Mouse (Mus musculus) embryonic facial prominence, embryonic 13.5 days (tissue): ENCODE measurements around the gene H2-T22. TPM values are rescaled to one million over a fixed set of nuclear protein-coding genes. Genes with fewer than 3 reads are reported as not detected.

Source experiments
- ATAC-seq: fragments of 200-750 bp; cut with Nextera tagmentation; 2 replicates; pipeline ENCODE4 v1.8.0; 2017; ENCODE audit warnings: low read depth; ENCODE audit not compliant: insufficient number of reproducible peaks, insufficient read depth, low FRiP score, low TSS enrichment
- H3K27ac ChIP-seq: fragments of 300-500 bp; sonication (generic); 2 replicates; pipeline ENCODE4 v1.5.1; 2015; ENCODE audit warnings: moderate library complexity, mild to moderate bottlenecking, inconsistent platforms
- H3K27me3 ChIP-seq: fragments of 300-500 bp; sonication (generic); 2 replicates; pipeline ENCODE4 v1.6.1; 2015; ENCODE audit warnings: mild to moderate bottlenecking, inconsistent platforms
- H3K36me3 ChIP-seq: fragments of 300-500 bp; sonication (generic); 2 replicates; pipeline ENCODE4 v1.6.1; 2015; ENCODE audit warnings: mild to moderate bottlenecking, inconsistent platforms
- H3K4me1 ChIP-seq: fragments of 300-500 bp; sonication (generic); 2 replicates; pipeline ENCODE4 v1.6.1; 2015; ENCODE audit warnings: inconsistent platforms
- H3K4me2 ChIP-seq: fragments of 300-500 bp; sonication (generic); 2 replicates; pipeline ENCODE4 v1.6.1; 2015; ENCODE audit warnings: moderate library complexity, mild to moderate bottlenecking, inconsistent platforms
- H3K4me3 ChIP-seq: fragments of 300-500 bp; sonication (generic); 2 replicates; pipeline ENCODE4 v1.5.1; 2015; ENCODE audit warnings: mild to moderate bottlenecking, inconsistent platforms
- H3K9ac ChIP-seq: fragments of 300-500 bp; sonication (generic); 2 replicates; pipeline ENCODE4 v1.6.1; 2015; ENCODE audit warnings: mild to moderate bottlenecking, inconsistent platforms
- H3K9me3 ChIP-seq: fragments of 300-500 bp; sonication (generic); 2 replicates; pipeline ENCODE4 v1.6.1; 2016; ENCODE audit warnings: inconsistent platforms
- WGBS: fragments of 180-500 bp; shearing (Covaris S2); methylation state at CpG from one replicate; pipeline ENCODE4 v1.1.7; 2015; ENCODE audit warnings: mixed read lengths; 5-methylcytosine and 5-hydroxymethylcytosine counted together
- polyA plus RNA-seq: library from polyadenylated mRNA; unstranded; fragments of >200 nt; fragmentation: Nextera tagmentation; extraction: Ambion mirVana; gene quantifications from 2 replicates; pipeline ENCODE4 v1.2.1, GENCODE M21; 2015

H2-T22 gene
- polyA plus RNA-seq, 1 experiment from 2014 or later = 20.1 TPM

DNA sequence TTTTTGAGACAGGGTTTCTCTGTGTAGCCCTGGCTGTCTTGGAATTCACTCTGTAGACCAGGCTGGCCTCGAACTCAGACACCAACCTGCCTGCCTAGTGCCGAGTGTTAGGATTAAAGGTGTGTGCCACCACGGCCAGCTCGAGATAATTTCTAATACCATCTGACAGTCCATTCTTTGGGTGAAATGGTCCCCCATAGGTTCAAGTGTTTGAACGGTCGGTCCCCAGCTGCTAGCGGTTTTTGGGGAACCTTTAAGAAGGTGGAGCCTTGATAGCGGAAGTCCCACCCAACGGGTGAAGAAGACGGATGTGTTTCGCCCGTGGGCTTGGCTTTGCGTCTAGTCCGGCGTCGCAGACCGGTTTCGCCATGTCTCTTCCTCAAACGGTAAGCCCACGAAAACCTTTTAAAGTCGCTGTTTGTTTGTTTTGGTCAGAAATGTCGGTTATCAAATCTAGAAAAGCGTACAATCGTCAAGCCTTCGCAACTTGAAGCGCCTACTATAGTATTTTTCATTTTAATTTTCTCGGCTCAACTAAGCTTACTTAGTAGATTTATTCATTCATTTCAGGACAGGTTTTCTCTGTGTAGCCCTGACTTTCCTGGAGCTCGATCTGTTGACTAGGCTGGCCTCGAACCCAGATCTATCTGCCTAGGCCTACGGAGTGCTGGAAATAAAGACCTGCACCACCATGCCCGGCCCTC lies 48.2 kb downstream of the H2-T22 start:
- 3% methylated on average over 31 of the region's 31 CpGs for WGBS
- peaks cover 6% of the 10 kb centered on the region for H3K36me3 ChIP-seq
- H3K4me1 ChIP-seq = peaks cover 19% of the 10 kb centered on the region
- peak overlapping the region; percentile 62 for H3K4me3 ChIP-seq
- no peaks in the 10 kb centered on the region for H3K27me3 ChIP-seq
- no peaks in the 10 kb centered on the region for H3K9me3 ChIP-seq
- H3K9ac ChIP-seq = peak overlapping the region; percentile 73
- peak overlapping the region; percentile 79 for H3K4me2 ChIP-seq
- 0 out of 2 replicates have a peak overlapping the region, but pooled peaks have one; percentile 35 for H3K27ac ChIP-seq
- peak; percentile 44; the same call in 1 of the 2 replicates for ATAC-seq

DNA sequence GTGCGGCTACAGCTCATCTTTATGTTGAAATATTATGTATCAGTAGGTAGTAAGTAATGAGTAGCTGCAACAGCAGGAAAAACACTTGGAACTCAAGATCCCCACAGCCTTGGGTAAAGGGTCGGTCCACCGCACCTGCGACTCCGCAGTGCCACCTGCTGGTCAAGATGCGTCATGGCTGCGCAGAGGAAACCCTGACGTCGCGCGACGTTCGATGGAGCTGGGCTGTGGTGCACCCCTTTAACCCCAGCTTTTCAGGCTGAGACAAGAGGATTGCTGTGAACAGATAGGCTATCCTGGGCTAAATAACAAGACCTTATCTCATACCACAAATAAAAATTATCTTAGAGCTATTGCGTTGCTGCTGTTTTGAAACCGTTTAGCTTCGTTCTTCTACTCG lies 48.9 kb downstream of the H2-T22 start:
- Histone ChIP-seq H3K9ac (no peak overlapping the region), H3K27ac (no peak overlapping the region), H3K36me3 (peaks cover 13% of the 10 kb centered on the region), H3K27me3 (no peaks in the 10 kb centered on the region), H3K4me2 (peak overlapping the region; percentile 79), H3K4me3 (peak overlapping the region; percentile 62; the same call in 1 of the 2 replicates), H3K4me1 (peaks cover 19% of the 10 kb centered on the region), H3K9me3 (no peaks in the 10 kb centered on the region)
- ATAC-seq = peak; percentile 73
- WGBS = 9% methylated on average over 17 of the region's 17 CpGs

DNA sequence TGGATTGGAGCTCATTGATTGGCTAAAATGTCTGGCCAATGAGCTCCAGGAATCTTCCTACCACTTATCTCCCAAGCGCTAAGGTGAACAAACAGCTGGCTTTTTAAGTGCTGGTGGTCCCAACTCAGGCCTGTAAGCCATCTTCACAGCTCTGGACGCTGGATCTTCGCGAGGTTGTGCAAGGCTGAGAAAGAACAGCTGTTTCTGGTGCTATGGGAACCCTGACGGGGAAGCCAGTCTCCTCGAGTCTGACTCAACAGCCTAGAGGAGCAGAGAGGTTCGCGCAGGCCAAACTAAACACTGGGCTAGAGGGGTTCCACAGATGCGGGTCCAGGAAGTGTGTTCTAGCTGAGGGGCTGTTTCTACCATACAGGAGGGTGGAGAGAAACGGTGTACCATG lies 50.8 kb downstream of the H2-T22 start:
- no peak overlapping the region for H3K27ac ChIP-seq
- H3K36me3 ChIP-seq = peaks cover 32% of the 10 kb centered on the region
- 45% methylated on average over 10 of the region's 10 CpGs for WGBS
- H3K9ac ChIP-seq = no peak overlapping the region
- peaks cover 12% of the 10 kb centered on the region for H3K4me1 ChIP-seq
- H3K9me3 ChIP-seq = no peaks in the 10 kb centered on the region
- H3K27me3 ChIP-seq = no peaks in the 10 kb centered on the region
- no peak for ATAC-seq
- H3K4me3 ChIP-seq = no peak overlapping the region
- H3K4me2 ChIP-seq = no peak overlapping the region

Other genes starting within 250 kb of the H2-T22 start
- gene Ier3, start 221.1 kb downstream of the H2-T22 start, polyA plus RNA-seq = 20.1 and 27.7 TPM in 2 replicates
- gene Flot1, start 219.5 kb downstream of the H2-T22 start, polyA plus RNA-seq = 61.0 and 67.2 TPM in 2 replicates
- 1,166 and 1,221 TPM in 2 replicates for gene Tubb5, start 204.4 kb downstream of the H2-T22 start, polyA plus RNA-seq
- 15.7 and 21.0 TPM in 2 replicates for gene Mdc1, start 201.2 kb downstream of the H2-T22 start, polyA plus RNA-seq
- 49.0 and 53.5 TPM in 2 replicates for gene Nrm, start 181.4 kb downstream of the H2-T22 start, polyA plus RNA-seq
- gene Ppp1r18, start 177.2 kb downstream of the H2-T22 start, polyA plus RNA-seq = 23.7 and 25.4 TPM in 2 replicates
- gene Dhx16, start 162.9 kb downstream of the H2-T22 start, polyA plus RNA-seq = 40.9 and 53.5 TPM in 2 replicates
- gene 2310061I04Rik, start 145.3 kb downstream of the H2-T22 start, polyA plus RNA-seq = 24.7 and 30.1 TPM in 2 replicates
- gene Atat1, start 132.7 kb downstream of the H2-T22 start, polyA plus RNA-seq = 136 and 151 TPM in 2 replicates
- 60.2 and 69.9 TPM in 2 replicates for gene Mrps18b, start 126.4 kb downstream of the H2-T22 start, polyA plus RNA-seq
- gene Ppp1r10, start 126.3 kb downstream of the H2-T22 start, polyA plus RNA-seq = 40.1 and 44.3 TPM in 2 replicates
- gene Abcf1, start 73.0 kb downstream of the H2-T22 start, polyA plus RNA-seq = 109 and 110 TPM in 2 replicates
- 56.3 and 64.8 TPM in 2 replicates for gene Gnl1, start 62.9 kb downstream of the H2-T22 start, polyA plus RNA-seq
- 44.4 and 56.9 TPM in 2 replicates for gene Prr3, start 62.5 kb downstream of the H2-T22 start, polyA plus RNA-seq
- gene H2-T24, start 22.2 kb downstream of the H2-T22 start, polyA plus RNA-seq = 3.9 and 4.3 TPM in 2 replicates
- 18.8 and 21.6 TPM in 2 replicates for gene H2-T23, start 9.9 kb downstream of the H2-T22 start, polyA plus RNA-seq
- gene Gm6034, start 214 bp upstream of the H2-T22 start, polyA plus RNA-seq = not detected in 2 replicates
- not detected in 2 replicates for gene Gm11127, start 15.6 kb upstream of the H2-T22 start, polyA plus RNA-seq
- not detected in 2 replicates for gene Gm19684, start 78.9 kb upstream of the H2-T22 start, polyA plus RNA-seq
- not detected in 2 replicates for gene Gm7030, start 86.7 kb upstream of the H2-T22 start, polyA plus RNA-seq
- 0.26 TPM in 1 of 2 replicates, not detected in the other for gene Gm8909, start 125.8 kb upstream of the H2-T22 start, polyA plus RNA-seq
- gene H2-T3, start 147.5 kb upstream of the H2-T22 start, polyA plus RNA-seq = 0.80 TPM in 1 of 2 replicates, not detected in the other
- 92.3 and 118 TPM in 2 replicates for gene Rpp21, start 215.3 kb upstream of the H2-T22 start, polyA plus RNA-seq
- 22.4 and 25.4 TPM in 2 replicates for gene Trim39, start 229.5 kb upstream of the H2-T22 start, polyA plus RNA-seq
- gene H2-M10.2, start 243.7 kb upstream of the H2-T22 start, polyA plus RNA-seq = 0.23 TPM in 1 of 2 replicates, not detected in the other